In the genomic region with DNA sequence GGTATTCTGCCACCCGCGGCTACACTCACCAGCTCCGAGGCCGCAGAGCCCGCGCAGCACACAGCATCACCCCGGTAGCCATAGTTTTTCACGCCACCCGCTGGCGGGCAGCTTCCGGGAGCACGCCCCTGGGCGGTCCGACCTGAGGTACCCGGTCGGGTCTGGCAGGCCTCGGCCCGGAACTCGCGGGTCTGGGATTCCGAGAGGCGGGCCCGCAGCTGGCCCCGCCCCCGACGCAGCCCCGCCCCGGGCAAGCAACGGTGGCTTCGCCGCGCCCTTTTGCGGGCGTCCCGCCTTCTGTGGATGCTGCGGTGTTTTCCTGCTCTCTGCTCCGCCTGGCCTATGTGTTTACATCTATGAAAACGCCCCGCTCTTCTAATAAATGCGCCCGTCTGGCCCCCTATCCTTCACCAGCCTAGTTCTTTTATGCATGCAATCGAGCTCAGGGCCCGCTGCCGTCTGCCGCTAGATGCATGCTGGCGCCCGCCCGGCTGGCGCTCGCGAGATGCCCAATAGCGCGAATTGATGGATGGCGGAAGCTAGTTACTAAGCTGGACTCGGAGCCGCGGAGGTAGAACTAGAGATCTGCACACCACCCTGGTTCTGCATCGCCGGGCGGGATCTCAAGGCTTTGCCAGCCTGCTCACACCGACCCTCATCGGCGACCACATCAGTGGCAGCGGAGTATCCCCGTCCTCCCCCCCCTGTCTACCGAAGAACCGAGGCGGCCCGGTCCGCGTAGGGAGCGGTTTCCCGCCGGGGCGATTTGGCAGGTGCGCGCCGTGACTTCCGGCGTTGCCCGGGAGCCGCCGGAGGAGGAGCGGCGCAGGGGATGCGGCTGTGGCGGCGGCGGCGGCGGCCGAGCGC, we compare ENCODE assay signal across 8 mouse cellular contexts. TPM values are rescaled to one million over a fixed set of nuclear protein-coding genes. Genes with fewer than 3 reads are reported as not detected.
DNase-seq lines count a peak whose midpoint lies in the region; ATAC-seq and TF ChIP-seq lines count a peak whose summit lies in the region.

A gene (minus strand): TSS at position 421 of the 867 bp plus-strand sequence.
A gene (plus strand): TSS at position 596 of the 867 bp plus-strand sequence.

- H3K27ac ChIP-seq in CH12.LX (ENCODE audit: insufficient read depth, low read depth), result peak within 1 kb of the TSS; percentile 84
- peak within 1 kb of the TSS; percentile 97 for H3K27ac ChIP-seq in forebrain, embryonic 12.5 days
- peak within 1 kb of the TSS; percentile 92 for H3K27ac ChIP-seq in heart, postnatal 0 days (ENCODE audit: low read depth)
- peak within 1 kb of the TSS; percentile 98 for H3K27ac ChIP-seq in liver, embryonic 16.5 days (ENCODE audit: low read length)
- H3K27ac ChIP-seq in neural tube, embryonic 13.5 days (replicated peaks), result peak within 1 kb of the TSS; percentile 93
- H3K27ac ChIP-seq in testis, adult 2 months (ENCODE audit: control insufficient read depth, insufficient read depth, low read depth, low read length), result peak within 1 kb of the TSS; percentile 93

- H3K4me3 ChIP-seq in CH12.LX (replicated peaks in 1 of 3; ENCODE audit: low read depth in 2 of 3, low read length in 2 of 3, poor library complexity in 1 of 3), result peak within 1 kb of the TSS; percentile 91 to 95 (median 93)
- H3K4me3 ChIP-seq in forebrain, embryonic 12.5 days (replicated peaks), result peak within 1 kb of the TSS; percentile 89
- H3K4me3 ChIP-seq in heart, postnatal 0 days (ENCODE audit: low read depth, low read length), result peak within 1 kb of the TSS; percentile 83
- peak within 1 kb of the TSS; percentile 93 for H3K4me3 ChIP-seq in liver, embryonic 16.5 days (ENCODE audit: low read depth, low read length)
- peak within 1 kb of the TSS; percentile 94 for H3K4me3 ChIP-seq in neural tube, embryonic 13.5 days
- peak within 1 kb of the TSS; percentile 95 for H3K4me3 ChIP-seq in testis, adult 2 months (ENCODE audit: control insufficient read depth, low read depth, low read length)

- peak; percentile 96 for DNase-seq in CH12.LX (ENCODE audit: extremely low read depth)
- DNase-seq in c-Kit-positive CD71-positive TER-119-negative erythroid progenitor cells, embryonic 14.5 days (ENCODE audit: low read depth), result peak; percentile 82
- peak; percentile 88 for DNase-seq in heart, postnatal 0 days (ENCODE audit: low spot score)
- peak; percentile 95 to 97 for DNase-seq in kidney, postnatal 4 days

- no peak for TF ChIP-seq EP300 in CH12.LX (IDR thresholded peaks at IDR 0.05; ENCODE audit: low read length)
- peak; percentile 75; the same call in 1 of the 2 replicates for TF ChIP-seq EP300 in heart, postnatal 0 days (IDR thresholded peaks at IDR 0.05; ENCODE audit: low read depth)

- peaks cover 2 to 48% of the 10 kb centered on the region in 2 experiments; a peak in 3 of 4 replicates for H3K4me1 ChIP-seq in CH12.LX (ENCODE audit: control insufficient read depth in 1 of 2, insufficient read depth in 2 of 2)
- peaks cover 25% of the 10 kb centered on the region for H3K4me1 ChIP-seq in forebrain, embryonic 12.5 days
- peaks cover 6% of the 10 kb centered on the region for H3K4me1 ChIP-seq in heart, postnatal 0 days (ENCODE audit: control insufficient read depth, insufficient read depth)
- H3K4me1 ChIP-seq in liver, embryonic 16.5 days (ENCODE audit: control insufficient read depth, low read depth, low read length), result peaks cover 22% of the 10 kb centered on the region
- H3K4me1 ChIP-seq in neural tube, embryonic 13.5 days (replicated peaks), result peaks cover 44% of the 10 kb centered on the region
- H3K4me1 ChIP-seq in testis, adult 2 months (ENCODE audit: control insufficient read depth, insufficient read depth, low read length), result peaks cover 6% of the 10 kb centered on the region

- in situ Hi-C loops in CH12.LX (cut with MboI; ENCODE audit: low pct_ligation_motif_present, low pct_unique_long_range_greater_than_20kb, low sequenced_read_pairs), result loop anchor here (10.0 kb wide), 1 partner anchor 208 kb away; no protein-coding TSS in a partner anchor

- H3K9me3 ChIP-seq in CH12.LX (replicated peaks; ENCODE audit: low read length), result no peaks in the 10 kb centered on the region
- no peaks in the 10 kb centered on the region for H3K9me3 ChIP-seq in forebrain, embryonic 12.5 days
- H3K9me3 ChIP-seq in heart, postnatal 0 days (replicated peaks; ENCODE audit: control insufficient read depth, low read length), result no peaks in the 10 kb centered on the region
- no peaks in the 10 kb centered on the region for H3K9me3 ChIP-seq in liver, embryonic 16.5 days (replicated peaks; ENCODE audit: control insufficient read depth, low read length)
- no peaks in the 10 kb centered on the region for H3K9me3 ChIP-seq in neural tube, embryonic 13.5 days

- H3K36me3 ChIP-seq in CH12.LX (replicated peaks in 1 of 2; ENCODE audit: control insufficient read depth in 1 of 2, insufficient read depth in 1 of 2, low read length in 1 of 2), result peaks cover 28 to 62% of the 10 kb centered on the region in 2 experiments
- peaks cover 36% of the 10 kb centered on the region for H3K36me3 ChIP-seq in forebrain, embryonic 12.5 days (replicated peaks)
- peaks cover 30% of the 10 kb centered on the region for H3K36me3 ChIP-seq in heart, postnatal 0 days (replicated peaks; ENCODE audit: control insufficient read depth, insufficient read depth, low read length)
- peaks cover 12% of the 10 kb centered on the region; the same call in 1 of the 2 replicates for H3K36me3 ChIP-seq in liver, embryonic 16.5 days (ENCODE audit: control insufficient read depth, insufficient read depth)
- H3K36me3 ChIP-seq in neural tube, embryonic 13.5 days, result peaks cover 39% of the 10 kb centered on the region
- no peaks in the 10 kb centered on the region; the same call in 1 of the 2 replicates for H3K36me3 ChIP-seq in testis, adult 2 months (ENCODE audit: control insufficient read depth, insufficient read depth, low read length)

- peak; percentile 93 for ATAC-seq in forebrain, embryonic 12.5 days (ENCODE audit: low FRiP score)
- peak; percentile 94 for ATAC-seq in heart, postnatal 0 days (ENCODE audit: insufficient read depth, low read depth)
- peak; percentile 93 for ATAC-seq in liver, embryonic 16.5 days (ENCODE audit: low read depth)
- peak; percentile 94 for ATAC-seq in neural tube, embryonic 13.5 days (ENCODE audit: low read depth)

- no peak for TF ChIP-seq CTCF in CH12.LX (conservative IDR thresholded peaks at IDR 0.05 in 1 of 2, IDR thresholded peaks at IDR 0.05 in 1 of 2; ENCODE audit: low read depth in 2 of 2, low read length in 2 of 2)
- no peak for TF ChIP-seq CTCF in heart, postnatal 0 days (IDR thresholded peaks at IDR 0.05; ENCODE audit: low read depth)
- TF ChIP-seq CTCF in testis, adult 2 months (IDR thresholded peaks at IDR 0.05; ENCODE audit: control insufficient read depth, insufficient read depth, insufficient replicate concordance, low read depth, low read length), result no peak

- TF ChIP-seq RAD21 in CH12.LX (IDR thresholded peaks at IDR 0.05; ENCODE audit: low read depth, low read length), result no peak

- H3K27me3 ChIP-seq in CH12.LX (replicated peaks), result no peaks in the 10 kb centered on the region
- no peaks in the 10 kb centered on the region for H3K27me3 ChIP-seq in forebrain, embryonic 12.5 days
- H3K27me3 ChIP-seq in heart, postnatal 0 days (ENCODE audit: control insufficient read depth, insufficient read depth, low read length), result no peaks in the 10 kb centered on the region
- H3K27me3 ChIP-seq in liver, embryonic 16.5 days (ENCODE audit: control insufficient read depth, insufficient read depth, low read depth, low read length), result no peaks in the 10 kb centered on the region
- no peaks in the 10 kb centered on the region for H3K27me3 ChIP-seq in neural tube, embryonic 13.5 days
- no peaks in the 10 kb centered on the region for H3K27me3 ChIP-seq in testis, adult 2 months (ENCODE audit: control insufficient read depth, insufficient read depth, low read length)

- H3K9ac ChIP-seq in CH12.LX (ENCODE audit: insufficient read depth, low read depth), result peak within 1 kb of the TSS; percentile 78
- peak within 1 kb of the TSS; percentile 96 for H3K9ac ChIP-seq in forebrain, embryonic 12.5 days
- H3K9ac ChIP-seq in heart, postnatal 0 days (replicated peaks; ENCODE audit: low read depth, low read length), result peak within 1 kb of the TSS; percentile 87
- peak within 1 kb of the TSS; percentile 91 for H3K9ac ChIP-seq in liver, embryonic 16.5 days (ENCODE audit: low read depth, low read length)
- peak within 1 kb of the TSS; percentile 92 for H3K9ac ChIP-seq in neural tube, embryonic 13.5 days

- dilution Hi-C loops in CH12.LX (cut with MboI; ENCODE audit: extremely low pct_ligation_motif_present, extremely low pct_unique_long_range_greater_than_20kb, low sequenced_read_pairs), result no loop called here

- peak; percentile 90 for TF ChIP-seq POLR2A in CH12.LX (IDR thresholded peaks at IDR 0.05; ENCODE audit: low read depth, low read length)
- TF ChIP-seq POLR2A in testis, adult 2 months (IDR thresholded peaks at IDR 0.05; ENCODE audit: control insufficient read depth, low read depth, low read length), result peak; percentile 63

- WGBS in forebrain, embryonic 12.5 days, result under 1% methylated on average over 90 of the region's 93 CpGs
- WGBS in heart, postnatal 0 days, result under 1% methylated on average over 72 of the region's 93 CpGs
- under 1% methylated on average over 76 of the region's 93 CpGs for WGBS in liver, embryonic 16.5 days (ENCODE audit: insufficient replicate concordance)
- WGBS in neural tube, embryonic 13.5 days, result under 1% methylated on average over 86 of the region's 93 CpGs

- H3K4me2 ChIP-seq in CH12.LX (ENCODE audit: insufficient read depth, low read depth, poor library complexity, severe bottlenecking), result peak within 1 kb of the TSS; percentile 91
- peak within 1 kb of the TSS; percentile 78 for H3K4me2 ChIP-seq in forebrain, embryonic 12.5 days
- H3K4me2 ChIP-seq in heart, postnatal 0 days (ENCODE audit: low read depth, low read length), result peak within 1 kb of the TSS; percentile 98
- peak within 1 kb of the TSS; percentile 98 for H3K4me2 ChIP-seq in liver, embryonic 16.5 days (ENCODE audit: low read depth, low read length)
- H3K4me2 ChIP-seq in neural tube, embryonic 13.5 days, result peak within 1 kb of the TSS; percentile 87

- H3K79me2 ChIP-seq in CH12.LX (replicated peaks; ENCODE audit: control insufficient read depth, extremely low read depth, insufficient read depth, poor library complexity, severe bottlenecking), result peaks cover 58% of the 10 kb centered on the region

RNA-seq across cellular contexts. Expression of the first gene that starts in this region (rescaled TPM):
- 115 and 159 TPM in 2 replicates for total RNA-seq in CH12.LX (2012; rRNA removed)
- 188 and 211 TPM in 2 replicates for total RNA-seq in CH12.LX (2014; rRNA removed)
- polyA plus RNA-seq in CH12.LX (2012; ENCODE audit: insufficient read length, low read depth), result 171 and 182 TPM in 2 replicates
- 83.6 and 93.9 TPM in 2 replicates for polyA plus RNA-seq in forebrain, embryonic 12.5 days (2016; fragmentation: Nextera tagmentation; extraction: Ambion mirVana)
- total RNA-seq in heart, postnatal 0 days (2014; rRNA removed; ENCODE audit: low replicate concordance), result 10.1 and 24.9 TPM in 2 replicates
- polyA plus RNA-seq in heart, postnatal 0 days (2015; fragmentation: Nextera tagmentation; extraction: Ambion mirVana), result 83.7 and 87.1 TPM in 2 replicates
- 46.4 and 51.8 TPM in 2 replicates for polyA plus RNA-seq in liver, embryonic 16.5 days (2015; fragmentation: Nextera tagmentation; extraction: Ambion mirVana)
- 79.5 and 80.2 TPM in 2 replicates for polyA plus RNA-seq in neural tube, embryonic 13.5 days (2015; fragmentation: Nextera tagmentation; extraction: Ambion mirVana)
- polyA plus RNA-seq in testis, adult 2 months (2012; rRNA removed), result 12.4 and 13.9 TPM in 2 replicates

RNA-seq across cellular contexts. Expression of the second gene that starts in this region (rescaled TPM):
- total RNA-seq in CH12.LX (2012; rRNA removed) (45.8 and 56.1 TPM in 2 replicates), CH12.LX (2014; rRNA removed) (108 and 125 TPM in 2 replicates)
- polyA plus RNA-seq in CH12.LX (2012; ENCODE audit: insufficient read length, low read depth), result 139 and 187 TPM in 2 replicates
- 28.1 and 29.1 TPM in 2 replicates for polyA plus RNA-seq in forebrain, embryonic 12.5 days (2016; fragmentation: Nextera tagmentation; extraction: Ambion mirVana)
- 19.0 and 21.8 TPM in 2 replicates for total RNA-seq in heart, postnatal 0 days (2014; rRNA removed; ENCODE audit: low replicate concordance)
- polyA plus RNA-seq in heart, postnatal 0 days (2015; fragmentation: Nextera tagmentation; extraction: Ambion mirVana), result 5.2 and 6.7 TPM in 2 replicates
- 2.2 and 3.0 TPM in 2 replicates for polyA plus RNA-seq in liver, embryonic 16.5 days (2015; fragmentation: Nextera tagmentation; extraction: Ambion mirVana)
- polyA plus RNA-seq in neural tube, embryonic 13.5 days (2015; fragmentation: Nextera tagmentation; extraction: Ambion mirVana), result 15.5 and 17.9 TPM in 2 replicates
- polyA plus RNA-seq in testis, adult 2 months (2012; rRNA removed), result 15.0 and 16.5 TPM in 2 replicates

Comparison
In these comparisons a context has a peak if more than half of its experiments do, and no peak if none do; other contexts are left out.
1. Peak in every context shown above with its lines: DNase-seq, ATAC-seq, H3K4me3 ChIP-seq and H3K27ac ChIP-seq.